ENCODE assay signal across 10 mouse cellular contexts in genomic region chr12:108220621-108221020, GRCm38 (mm10). TPM values are rescaled to one million over a fixed set of nuclear protein-coding genes. Genes with fewer than 3 reads are reported as not detected.
DNase-seq lines count a peak whose midpoint lies in the region; ATAC-seq lines count a peak whose summit lies in the region.
"Had no signal": no experiment of that assay in that cellular context is flagged by ENCODE, and none has a peak within 500 bp of the region (broad histone marks: within the 10 kb centered on the region; RNA-seq: fewer than 3 reads in every experiment).

No protein-coding gene starts in this region.

- H3K36me3 ChIP-seq in hindbrain, embryonic 10.5 days: peaks cover 10% of the 10 kb centered on the region
- H3K36me3 ChIP-seq in midbrain, embryonic 11.5 days (ENCODE audit: control insufficient read depth, insufficient read depth, low read length): no peaks in the 10 kb centered on the region

- H3K27ac ChIP-seq in hindbrain, embryonic 10.5 days: peak overlapping the region; percentile 60
- H3K27ac ChIP-seq in midbrain, embryonic 11.5 days (ENCODE audit: low read depth, low read length): no peak overlapping the region

- no peaks in the 10 kb centered on the region for H3K27me3 ChIP-seq in hindbrain, embryonic 10.5 days (ENCODE audit: insufficient read depth, poor library complexity, severe bottlenecking)
- no peaks in the 10 kb centered on the region for H3K27me3 ChIP-seq in midbrain, embryonic 11.5 days (ENCODE audit: control insufficient read depth, insufficient read depth, low read length)

- H3K4me1 ChIP-seq in hindbrain, embryonic 10.5 days (replicated peaks): peaks cover 96% of the 10 kb centered on the region
- peaks cover 37% of the 10 kb centered on the region for H3K4me1 ChIP-seq in midbrain, embryonic 11.5 days (ENCODE audit: control insufficient read depth, insufficient read depth, low read length)

- peak; percentile 66 for DNase-seq in cerebellum, adult 9-10 months
- DNase-seq in Muller cell, postnatal 12 days (ENCODE audit: inconsistent ontology term): peak; percentile 55
- no peak for DNase-seq in hindbrain, embryonic 10.5 days (ENCODE audit: low spot score)
- peak; percentile 85 for DNase-seq in midbrain, embryonic 11.5 days (ENCODE audit: low spot score, missing footprints)
- no peak for DNase-seq in spleen, postnatal 4 days (ENCODE audit: low spot score in 2 of 2)
- DNase-seq in right cerebral cortex, postnatal 14 days: no peak
- DNase-seq in thymus, postnatal 36 days: no peak
- DNase-seq: lung, postnatal 36 days had no signal

- no peak overlapping the region for H3K4me2 ChIP-seq in midbrain, embryonic 11.5 days
- H3K4me2 ChIP-seq: liver, embryonic 11.5 days had no signal

- H3K9me3 ChIP-seq in hindbrain, embryonic 10.5 days: no peaks in the 10 kb centered on the region
- no peaks in the 10 kb centered on the region for H3K9me3 ChIP-seq in midbrain, embryonic 11.5 days (ENCODE audit: control insufficient read depth, low read length)

- WGBS in hindbrain, embryonic 10.5 days: 66% methylated on average over 12 of the region's 12 CpGs
- 72% methylated on average over 12 of the region's 12 CpGs for WGBS in midbrain, embryonic 11.5 days

- H3K4me3 ChIP-seq in hindbrain, embryonic 10.5 days: no peak overlapping the region
- no peak overlapping the region for H3K4me3 ChIP-seq in midbrain, embryonic 11.5 days (ENCODE audit: low read depth, low read length)

- no peak for ATAC-seq in cerebellum, adult (ENCODE audit: insufficient number of reproducible peaks, low FRiP score, low TSS enrichment)
- 0 out of 2 replicates have a peak, but pooled peaks have one; percentile 5 for ATAC-seq in midbrain, embryonic 11.5 days (ENCODE audit: low FRiP score)

- H3K9ac ChIP-seq in midbrain, embryonic 11.5 days (ENCODE audit: low read length): no peak overlapping the region

RNA-seq across cellular contexts. Expression of gene Ccnk, which starts 41.2 kb away (rescaled TPM):
- 2.9 and 3.3 TPM in 2 replicates for polyA plus RNA-seq in hindbrain, embryonic 10.5 days (2016; fragmentation: Nextera tagmentation; extraction: Ambion mirVana)
- 8.1 and 9.0 TPM in 2 replicates for polyA plus RNA-seq in midbrain, embryonic 11.5 days (2014; fragmentation: Nextera tagmentation; extraction: Ambion mirVana)

RNA-seq across cellular contexts. Expression of gene Setd3, which starts 41.5 kb away (rescaled TPM):
- polyA plus RNA-seq in hindbrain, embryonic 10.5 days (2016; fragmentation: Nextera tagmentation; extraction: Ambion mirVana): 76.9 and 82.1 TPM in 2 replicates
- polyA plus RNA-seq in midbrain, embryonic 11.5 days (2014; fragmentation: Nextera tagmentation; extraction: Ambion mirVana): 83.3 and 92.0 TPM in 2 replicates

RNA-seq across cellular contexts. Expression of gene Ccdc85c, which starts 54.6 kb away (rescaled TPM):
- 14.3 and 16.0 TPM in 2 replicates for polyA plus RNA-seq in hindbrain, embryonic 10.5 days (2016; fragmentation: Nextera tagmentation; extraction: Ambion mirVana)
- 19.2 and 20.4 TPM in 2 replicates for polyA plus RNA-seq in midbrain, embryonic 11.5 days (2014; fragmentation: Nextera tagmentation; extraction: Ambion mirVana)

Comparison
In these comparisons a context has a peak if more than half of its experiments do, and no peak if none do; other contexts are left out.
1. DNase-seq: peak in cerebellum, adult 9-10 months (single experiment), Muller cell, postnatal 12 days (single experiment) and midbrain, embryonic 11.5 days (single experiment); none in hindbrain, embryonic 10.5 days (single experiment), spleen, postnatal 4 days (0 of 2), right cerebral cortex, postnatal 14 days (single experiment) and thymus, postnatal 36 days (0 of 2).